In genomic region chr8:116637998-116638397, GRCm38 (mm10) we compare ENCODE assay signal across 21 mouse cellular contexts.
DNase-seq lines count a peak whose midpoint lies in the region; ATAC-seq and TF ChIP-seq lines count a peak whose summit lies in the region.
"Had no signal": no experiment of that assay in that cellular context is flagged by ENCODE, and none has a peak within 500 bp of the region (broad histone marks: within the 10 kb centered on the region; RNA-seq: fewer than 3 reads in every experiment).

No protein-coding gene starts in this region.

- H3K27me3 ChIP-seq in hindbrain, embryonic 14.5 days (ENCODE audit: control insufficient read depth, insufficient read depth, low read length) = no peaks in the 10 kb centered on the region
- H3K27me3 ChIP-seq in hindbrain, embryonic 10.5 days (ENCODE audit: insufficient read depth, poor library complexity, severe bottlenecking) = no peaks in the 10 kb centered on the region
- H3K27me3 ChIP-seq: forebrain, embryonic 12.5 days; heart, embryonic 13.5 days; neural tube, embryonic 12.5 days had no signal

- no peak overlapping the region for H3K4me3 ChIP-seq in hindbrain, embryonic 14.5 days (replicated peaks; ENCODE audit: low read length)
- H3K4me3 ChIP-seq in hindbrain, embryonic 10.5 days = no peak overlapping the region
- H3K4me3 ChIP-seq in gastrocnemius, adult 2 months = no peak overlapping the region
- H3K4me3 ChIP-seq: forebrain, embryonic 12.5 days; heart, embryonic 13.5 days; layer of hippocampus, adult 2 months; left cerebral cortex, adult 2 months; neural tube, embryonic 12.5 days had no signal

- H3K9ac ChIP-seq in hindbrain, embryonic 14.5 days = no peak overlapping the region
- H3K9ac ChIP-seq: forebrain, embryonic 12.5 days; heart, embryonic 13.5 days; neural tube, embryonic 12.5 days had no signal

- 0 out of 2 replicates have a peak overlapping the region, but pooled peaks have one; percentile 7 for H3K4me2 ChIP-seq in hindbrain, embryonic 14.5 days (replicated peaks)
- H3K4me2 ChIP-seq: forebrain, embryonic 12.5 days; heart, embryonic 13.5 days; neural tube, embryonic 12.5 days had no signal

- no peaks in the 10 kb centered on the region for H3K36me3 ChIP-seq in hindbrain, embryonic 14.5 days (replicated peaks; ENCODE audit: control insufficient read depth, insufficient read depth)
- H3K36me3 ChIP-seq in hindbrain, embryonic 10.5 days = no peaks in the 10 kb centered on the region
- H3K36me3 ChIP-seq: forebrain, embryonic 12.5 days; G1E; heart, embryonic 13.5 days; neural tube, embryonic 12.5 days had no signal

- no peak for TF ChIP-seq CTCF in gastrocnemius, adult 2 months (IDR thresholded peaks at IDR 0.05)

- DNase-seq in hindbrain, embryonic 14.5 days (ENCODE audit: low spot score) = no peak
- DNase-seq in hindbrain, embryonic 10.5 days (ENCODE audit: low spot score) = no peak
- DNase-seq in A20 (ENCODE audit: low read depth, low spot score) = peak; percentile 61
- DNase-seq in CD8-positive naive resting alpha-beta T cell, adult 2 months (ENCODE audit: low read depth in 2 of 2, low spot score in 2 of 2) = peak; percentile 47 to 48
- DNase-seq in natural killer cell, adult 2 months (ENCODE audit: low spot score in 2 of 2) = peak; percentile 57 to 72
- DNase-seq in kidney, postnatal 4 days = no peak
- no peak for DNase-seq in urinary bladder, postnatal 14 days (ENCODE audit: low spot score)
- DNase-seq in gastrocnemius, adult 2 months = no peak
- DNase-seq: cerebellum, adult 2 months; gastrocnemius, postnatal 10 days; heart, adult 18-20 months; kidney, adult 2 months; kidney, postnatal 10 days; left cerebral cortex, postnatal 4 days; lung, adult 18-20 months had no signal

- no peak overlapping the region for H3K27ac ChIP-seq in hindbrain, embryonic 14.5 days
- H3K27ac ChIP-seq in hindbrain, embryonic 10.5 days = no peak overlapping the region
- no peak overlapping the region for H3K27ac ChIP-seq in gastrocnemius, adult 2 months
- H3K27ac ChIP-seq: forebrain, embryonic 12.5 days; heart, embryonic 13.5 days; layer of hippocampus, adult 2 months; left cerebral cortex, adult 2 months; neural tube, embryonic 12.5 days had no signal

- no peak for ATAC-seq in hindbrain, embryonic 14.5 days (ENCODE audit: low FRiP score)

- WGBS in hindbrain, embryonic 14.5 days = 83% methylated on average over 4 of the region's 4 CpGs
- WGBS in hindbrain, embryonic 10.5 days = 80% methylated on average over 4 of the region's 4 CpGs

- H3K9me3 ChIP-seq in hindbrain, embryonic 14.5 days (ENCODE audit: control insufficient read depth, low read length) = no peaks in the 10 kb centered on the region
- H3K9me3 ChIP-seq in hindbrain, embryonic 10.5 days = no peaks in the 10 kb centered on the region
- H3K9me3 ChIP-seq: forebrain, embryonic 12.5 days; heart, embryonic 13.5 days; neural tube, embryonic 12.5 days had no signal

- intact Hi-C loops in gastrocnemius, adult 2 months (cut with DNase I) = no loop called here

- no peaks in the 10 kb centered on the region; the same call in 1 of the 2 replicates for H3K4me1 ChIP-seq in hindbrain, embryonic 14.5 days (replicated peaks; ENCODE audit: control insufficient read depth, insufficient read depth, low read length)
- no peaks in the 10 kb centered on the region for H3K4me1 ChIP-seq in hindbrain, embryonic 10.5 days (replicated peaks)
- H3K4me1 ChIP-seq: forebrain, embryonic 12.5 days; neural tube, embryonic 12.5 days had no signal

Comparison
In these comparisons a context has a peak if more than half of its experiments do, and no peak if none do; other contexts are left out.
1. DNase-seq: peak in A20 (single experiment), CD8-positive naive resting alpha-beta T cell, adult 2 months (2 of 2) and natural killer cell, adult 2 months (2 of 2); none in hindbrain, embryonic 14.5 days (single experiment), hindbrain, embryonic 10.5 days (single experiment), kidney, postnatal 4 days (0 of 2), urinary bladder, postnatal 14 days (single experiment) and gastrocnemius, adult 2 months (single experiment).